Mouse (Mus musculus) neural tube, embryonic 12.5 days (tissue): ENCODE measurements around the gene Egln1. TPM values are rescaled to one million over a fixed set of nuclear protein-coding genes. Genes with fewer than 3 reads are reported as not detected.

ENCODE experiments used
- ATAC-seq: fragments of 200-750 bp; cut with Nextera tagmentation; 2 replicates; pipeline ENCODE4 v1.8.0; 2017; ENCODE audit warnings: low read depth, mild to moderate bottlenecking, moderate TSS enrichment, moderate library complexity; ENCODE audit not compliant: low FRiP score
- H3K27ac ChIP-seq: fragments of 300-500 bp; sonication (generic); 2 replicates; pipeline ENCODE4 v1.5.1; 2016
- H3K27me3 ChIP-seq: fragments of 300-500 bp; sonication (generic); replicated peaks from 2 replicates; pipeline ENCODE4 v1.6.1; 2016; ENCODE audit warnings: mild to moderate bottlenecking
- H3K36me3 ChIP-seq: fragments of 300-500 bp; sonication (generic); 2 replicates; pipeline ENCODE4 v1.6.1; 2016; ENCODE audit warnings: mild to moderate bottlenecking
- H3K4me1 ChIP-seq: fragments of 300-500 bp; sonication (generic); 2 replicates; pipeline ENCODE4 v1.6.1; 2016
- H3K4me2 ChIP-seq: fragments of 300-500 bp; sonication (generic); replicated peaks from 2 replicates; pipeline ENCODE4 v1.6.1; 2016; ENCODE audit warnings: mild to moderate bottlenecking
- H3K4me3 ChIP-seq: fragments of 300-500 bp; sonication (generic); 2 replicates; pipeline ENCODE4 v1.5.1; 2016
- H3K9ac ChIP-seq: fragments of 300-500 bp; sonication (generic); 2 replicates; pipeline ENCODE4 v1.6.1; 2016; ENCODE audit warnings: mild to moderate bottlenecking
- H3K9me3 ChIP-seq: fragments of 300-500 bp; sonication (generic); 2 replicates; pipeline ENCODE4 v1.6.1; 2016; ENCODE audit warnings: mild to moderate bottlenecking
- WGBS: fragments of 180-500 bp; shearing (Covaris S2); methylation state at CpG from one replicate; pipeline ENCODE4 v1.1.7; 2016; 5-methylcytosine and 5-hydroxymethylcytosine counted together
- polyA plus RNA-seq: library from polyadenylated mRNA; unstranded; fragments of >200 nt; fragmentation: Nextera tagmentation; extraction: Ambion mirVana; gene quantifications from 2 replicates; pipeline ENCODE4 v1.2.1, GENCODE M21; 2016

The Egln1 gene
- polyA plus RNA-seq: 17.4 and 18.2 TPM in 2 replicates

- peaks cover 44% of the 10 kb centered on the region for H3K4me1 ChIP-seq
- peak within 1 kb of the TSS; percentile 96 for H3K9ac ChIP-seq
- H3K4me3 ChIP-seq: peak within 1 kb of the TSS; percentile 91
- no peaks in the 10 kb centered on the region for H3K9me3 ChIP-seq
- under 1% methylated on average over 80 of the region's 98 CpGs for WGBS
- H3K4me2 ChIP-seq: peak within 1 kb of the TSS; percentile 85
- H3K27ac ChIP-seq: peak within 1 kb of the TSS; percentile 97
- H3K36me3 ChIP-seq: peaks cover 3% of the 10 kb centered on the region; the same call in 1 of the 2 replicates
- no peaks in the 10 kb centered on the region for H3K27me3 ChIP-seq
- peak; percentile 70 for ATAC-seq
Measured at GRCm38 (mm10) chr8:124949209-124950068, at the start of gene Egln1. TSS of gene Egln1 (minus strand) at chr8:124949324.

GRCm38 (mm10) chr8:124995776-124996175, 46.7 kb upstream of the Egln1 start:
- Histone ChIP-seq H3K27ac (no peak overlapping the region), H3K9me3 (0 out of 2 replicates have a peak, but pooled peaks cover 6% of the 10 kb centered on the region), H3K4me1 (no peaks in the 10 kb centered on the region), H3K4me3 (no peak overlapping the region), H3K27me3 (no peaks in the 10 kb centered on the region), H3K4me2 (no peak overlapping the region), H3K36me3 (no peaks in the 10 kb centered on the region), H3K9ac (no peak overlapping the region)
- ATAC-seq: no peak
- WGBS: 74% methylated on average over 2 of the region's 2 CpGs

- H3K27ac ChIP-seq: no peak overlapping the region
Measured at GRCm38 (mm10) chr8:124991668-124991926, 42.5 kb upstream of the Egln1 start.

GRCm38 (mm10) chr8:124990923-124991667, 42.0 kb upstream of the Egln1 start:
- H3K9ac ChIP-seq: no peak overlapping the region
- H3K4me3 ChIP-seq: no peak overlapping the region
- no peaks in the 10 kb centered on the region for H3K36me3 ChIP-seq
- H3K27me3 ChIP-seq: no peaks in the 10 kb centered on the region
- WGBS: 25% methylated on average over 17 of the region's 17 CpGs
- no peak overlapping the region for H3K4me2 ChIP-seq
- no peaks in the 10 kb centered on the region for H3K4me1 ChIP-seq
- no peak overlapping the region for H3K27ac ChIP-seq
- no peak for ATAC-seq
- no peaks in the 10 kb centered on the region for H3K9me3 ChIP-seq

More at GRCm38 (mm10) chr8:124991668-124991926, 42.5 kb upstream of the Egln1 start:
- H3K4me3 ChIP-seq: no peak overlapping the region
- no peak overlapping the region for H3K9ac ChIP-seq
- no peaks in the 10 kb centered on the region for H3K9me3 ChIP-seq
- H3K27me3 ChIP-seq: no peaks in the 10 kb centered on the region
- no peak for ATAC-seq
- no peaks in the 10 kb centered on the region for H3K36me3 ChIP-seq
- H3K4me2 ChIP-seq: no peak overlapping the region
- 31% methylated on average over 6 of the region's 6 CpGs for WGBS
- H3K4me1 ChIP-seq: no peaks in the 10 kb centered on the region

- no peak overlapping the region for H3K9ac ChIP-seq
- ATAC-seq: no peak
- H3K9me3 ChIP-seq: 0 out of 2 replicates have a peak, but pooled peaks cover 6% of the 10 kb centered on the region
- H3K36me3 ChIP-seq: no peaks in the 10 kb centered on the region
- no peaks in the 10 kb centered on the region for H3K27me3 ChIP-seq
- H3K4me1 ChIP-seq: no peaks in the 10 kb centered on the region
- no peak overlapping the region for H3K4me3 ChIP-seq
- 80% methylated on average over 8 of the region's 8 CpGs for WGBS
- H3K27ac ChIP-seq: no peak overlapping the region
- no peak overlapping the region for H3K4me2 ChIP-seq
Measured at GRCm38 (mm10) chr8:124980828-124981227, 31.7 kb upstream of the Egln1 start.

- H3K27me3 ChIP-seq: no peaks in the 10 kb centered on the region
- no peak overlapping the region for H3K9ac ChIP-seq
- no peak for ATAC-seq
- no peaks in the 10 kb centered on the region for H3K36me3 ChIP-seq
- H3K9me3 ChIP-seq: 0 out of 2 replicates have a peak, but pooled peaks cover 6% of the 10 kb centered on the region
- H3K27ac ChIP-seq: no peak overlapping the region
- H3K4me3 ChIP-seq: no peak overlapping the region
- 90% methylated on average over 3 of the region's 3 CpGs for WGBS
- no peaks in the 10 kb centered on the region for H3K4me1 ChIP-seq
- no peak overlapping the region for H3K4me2 ChIP-seq
Measured at GRCm38 (mm10) chr8:124980036-124980435, 30.9 kb upstream of the Egln1 start.

- Histone ChIP-seq H3K4me2 (no peak overlapping the region), H3K9me3 (0 out of 2 replicates have a peak, but pooled peaks cover 6% of the 10 kb centered on the region), H3K9ac (no peak overlapping the region), H3K4me3 (no peak overlapping the region), H3K27me3 (no peaks in the 10 kb centered on the region), H3K36me3 (no peaks in the 10 kb centered on the region), H3K27ac (no peak overlapping the region), H3K4me1 (no peaks in the 10 kb centered on the region)
- no peak for ATAC-seq
- WGBS: 90% methylated on average over 7 of the region's 7 CpGs
Measured at GRCm38 (mm10) chr8:124978026-124978425, 28.9 kb upstream of the Egln1 start.

GRCm38 (mm10) chr8:124976211-124976610, 27.1 kb upstream of the Egln1 start:
- 89% methylated on average over 6 of the region's 6 CpGs for WGBS
- Histone ChIP-seq H3K4me1 (no peaks in the 10 kb centered on the region), H3K9ac (no peak overlapping the region), H3K27ac (no peak overlapping the region), H3K4me2 (no peak overlapping the region), H3K27me3 (no peaks in the 10 kb centered on the region), H3K9me3 (peaks cover 14% of the 10 kb centered on the region; the same call in 1 of the 2 replicates), H3K36me3 (no peaks in the 10 kb centered on the region), H3K4me3 (no peak overlapping the region)
- ATAC-seq: no peak

- no peak for ATAC-seq
- Histone ChIP-seq H3K4me3 (no peak overlapping the region), H3K4me2 (no peak overlapping the region), H3K9me3 (peaks cover 9% of the 10 kb centered on the region; the same call in 1 of the 2 replicates), H3K27ac (no peak overlapping the region), H3K9ac (no peak overlapping the region), H3K27me3 (no peaks in the 10 kb centered on the region), H3K36me3 (no peaks in the 10 kb centered on the region), H3K4me1 (no peaks in the 10 kb centered on the region)
- 87% methylated on average over 4 of the region's 4 CpGs for WGBS
Measured at GRCm38 (mm10) chr8:124974254-124974653, 25.1 kb upstream of the Egln1 start.

GRCm38 (mm10) chr8:124973221-124973620, 24.1 kb upstream of the Egln1 start:
- Histone ChIP-seq H3K4me2 (no peak overlapping the region), H3K9ac (no peak overlapping the region), H3K36me3 (no peaks in the 10 kb centered on the region), H3K9me3 (peaks cover 9% of the 10 kb centered on the region; the same call in 1 of the 2 replicates), H3K4me3 (no peak overlapping the region), H3K27me3 (no peaks in the 10 kb centered on the region), H3K27ac (no peak overlapping the region), H3K4me1 (no peaks in the 10 kb centered on the region)
- ATAC-seq: no peak
- 83% methylated on average over 8 of the region's 8 CpGs for WGBS

GRCm38 (mm10) chr8:124970312-124970933, 21.3 kb upstream of the Egln1 start:
- Histone ChIP-seq H3K27me3 (no peaks in the 10 kb centered on the region), H3K9ac (no peak overlapping the region), H3K4me3 (no peak overlapping the region), H3K4me1 (no peaks in the 10 kb centered on the region), H3K36me3 (no peaks in the 10 kb centered on the region), H3K9me3 (peaks cover 9% of the 10 kb centered on the region; the same call in 1 of the 2 replicates), H3K27ac (no peak overlapping the region), H3K4me2 (no peak overlapping the region)
- ATAC-seq: no peak
- WGBS: 79% methylated on average over 6 of the region's 6 CpGs

- H3K4me2 ChIP-seq: no peak overlapping the region
- H3K9ac ChIP-seq: no peak overlapping the region
- H3K36me3 ChIP-seq: no peaks in the 10 kb centered on the region
- no peak for ATAC-seq
- H3K27ac ChIP-seq: no peak overlapping the region
- H3K27me3 ChIP-seq: no peaks in the 10 kb centered on the region
- no peaks in the 10 kb centered on the region for H3K9me3 ChIP-seq
- WGBS: 91% methylated on average over 8 of the region's 8 CpGs
- no peak overlapping the region for H3K4me3 ChIP-seq
- H3K4me1 ChIP-seq: no peaks in the 10 kb centered on the region
Measured at GRCm38 (mm10) chr8:124964966-124965365, 15.8 kb upstream of the Egln1 start.
